Comparison of ENCODE assay signal across 30 mouse cellular contexts in genomic region chr17:37193656-37194055, GRCm38 (mm10). TPM values are rescaled to one million over a fixed set of nuclear protein-coding genes. Genes with fewer than 3 reads are reported as not detected.
"Had no signal": no experiment of that assay in that cellular context is flagged by ENCODE, and none has a peak within 500 bp of the region (broad histone marks: within the 10 kb centered on the region; RNA-seq: fewer than 3 reads in every experiment).

Gene Ubd (plus strand): TSS chr17:37193892.

- H3K36me3 ChIP-seq: limb, embryonic 10.5 days; limb, embryonic 13.5 days; midbrain, embryonic 10.5 days; midbrain, embryonic 13.5 days; neural tube, embryonic 13.5 days had no signal

- H3K4me1 ChIP-seq: limb, embryonic 13.5 days had no signal

- H3K4me3 ChIP-seq: layer of hippocampus, adult 2 months; limb, embryonic 10.5 days; limb, embryonic 13.5 days; megakaryocyte, embryonic 14.5 days; midbrain, embryonic 10.5 days; midbrain, embryonic 13.5 days; myocyte; neural tube, embryonic 13.5 days had no signal

- H3K27ac ChIP-seq: layer of hippocampus, adult 2 months; limb, embryonic 10.5 days; limb, embryonic 13.5 days; liver, embryonic 14.5 days; midbrain, embryonic 10.5 days; midbrain, embryonic 13.5 days; neural tube, embryonic 13.5 days had no signal

- DNase-seq: kidney, adult 18-20 months; kidney, adult 9 months; kidney, postnatal 14 days; kidney, postnatal 4 days; layer of hippocampus, postnatal 36 days; liver, postnatal 0 days; lung, embryonic 14.5 days; thymus, adult 18-20 months; thymus, postnatal 4 days had no signal

- H3K9ac ChIP-seq: limb, embryonic 13.5 days; liver, embryonic 14.5 days; liver, postnatal 0 days; lung, embryonic 14.5 days; midbrain, embryonic 13.5 days; neural tube, embryonic 13.5 days had no signal

RNA-seq across cellular contexts. Expression of gene Ubd, which starts in this region (rescaled TPM):
- total RNA-seq: layer of hippocampus, adult 2 months; layer of hippocampus, postnatal 10 days; layer of hippocampus, postnatal 36 days; left cerebral cortex, adult 8-10 months; left cerebral cortex, postnatal 14 days; monocyte, adult 5-6 weeks; neutrophil, adult 5-6 weeks had no signal
- polyA plus RNA-seq: intestine, embryonic 16.5 days; kidney, embryonic 16.5 days; limb, embryonic 10.5 days; limb, embryonic 13.5 days; liver, embryonic 11.5 days; liver, embryonic 14.5 days; lung, embryonic 14.5 days; lung, postnatal 0 days; midbrain, embryonic 10.5 days; midbrain, embryonic 13.5 days; midbrain, embryonic 16.5 days; myocyte; neural tube, embryonic 13.5 days; stomach, embryonic 16.5 days; testis, adult 2 months had no signal
